Mouse (Mus musculus) limb, embryonic 13.5 days (tissue): Measurements from ENCODE around the gene Arl15. TPM values are rescaled to one million over a fixed set of nuclear protein-coding genes. Genes with fewer than 3 reads are reported as not detected.

Experiments
- ATAC-seq: fragments of 200-750 bp; cut with Nextera tagmentation; 2 replicates; pipeline ENCODE4 v1.8.0; 2017; ENCODE audit warnings: low read depth, moderate number of reproducible peaks, moderate TSS enrichment; ENCODE audit not compliant: low FRiP score
- H3K27ac ChIP-seq: fragments of 300-500 bp; sonication (generic); 2 replicates; pipeline ENCODE4 v1.5.1; 2015; ENCODE audit warnings: inconsistent platforms, mild to moderate bottlenecking, moderate library complexity
- H3K27me3 ChIP-seq: fragments of 300-500 bp; sonication (generic); 2 replicates; pipeline ENCODE4 v1.6.1; 2015; ENCODE audit warnings: mild to moderate bottlenecking, inconsistent platforms
- H3K36me3 ChIP-seq: fragments of 300-500 bp; sonication (generic); 2 replicates; pipeline ENCODE4 v1.6.1; 2015; ENCODE audit warnings: inconsistent platforms, mild to moderate bottlenecking, moderate library complexity
- H3K4me1 ChIP-seq: fragments of 300-500 bp; sonication (generic); 2 replicates; pipeline ENCODE4 v1.6.1; 2015; ENCODE audit warnings: inconsistent platforms
- H3K4me2 ChIP-seq: fragments of 300-500 bp; sonication (generic); replicated peaks from 2 replicates; pipeline ENCODE4 v1.6.1; 2015; ENCODE audit warnings: inconsistent platforms, mild to moderate bottlenecking, moderate library complexity
- H3K4me3 ChIP-seq: fragments of 300-500 bp; sonication (generic); 2 replicates; pipeline ENCODE4 v1.5.1; 2015; ENCODE audit warnings: moderate library complexity, mild to moderate bottlenecking, inconsistent platforms
- H3K9ac ChIP-seq: fragments of 300-500 bp; sonication (generic); 2 replicates; pipeline ENCODE4 v1.6.1; 2015; ENCODE audit warnings: mild to moderate bottlenecking, inconsistent platforms
- H3K9me3 ChIP-seq: fragments of 300-500 bp; sonication (generic); 2 replicates; pipeline ENCODE4 v1.6.1; 2016; ENCODE audit warnings: inconsistent platforms
- WGBS: fragments of 180-500 bp; shearing (Covaris S2); methylation state at CpG from one replicate; pipeline ENCODE4 v1.1.7; 2015; 5-methylcytosine and 5-hydroxymethylcytosine counted together
- polyA plus RNA-seq: library from polyadenylated mRNA; unstranded; fragments of >200 nt; fragmentation: Nextera tagmentation; extraction: Ambion mirVana; gene quantifications from 2 replicates; pipeline ENCODE4 v1.2.1, GENCODE M21; 2015

Arl15 gene
- polyA plus RNA-seq, 1 experiment from 2014 or later, result 14.2 TPM

- no peaks in the 10 kb centered on the region for H3K27me3 ChIP-seq
- no peak overlapping the region for H3K9ac ChIP-seq
- H3K36me3 ChIP-seq, result no peaks in the 10 kb centered on the region
- H3K4me3 ChIP-seq, result no peak overlapping the region
- no peak overlapping the region for H3K4me2 ChIP-seq
- no peak overlapping the region for H3K27ac ChIP-seq
- 79% methylated on average over 6 of the region's 6 CpGs for WGBS
- no peaks in the 10 kb centered on the region for H3K9me3 ChIP-seq
- no peak for ATAC-seq
- no peaks in the 10 kb centered on the region for H3K4me1 ChIP-seq
These were observed 109.0 kb downstream of the Arl15 start for GRCm38 (mm10) chr13:113903255-113903654.

- Histone ChIP-seq H3K9me3 (no peaks in the 10 kb centered on the region), H3K9ac (no peak overlapping the region), H3K27ac (no peak overlapping the region), H3K36me3 (peaks cover 5% of the 10 kb centered on the region), H3K4me1 (0 out of 2 replicates have a peak, but pooled peaks cover 9% of the 10 kb centered on the region), H3K27me3 (no peaks in the 10 kb centered on the region), H3K4me3 (no peak overlapping the region), H3K4me2 (no peak overlapping the region)
- WGBS, result 43% methylated on average over 11 of the region's 11 CpGs
- no peak for ATAC-seq
These were observed 117.7 kb downstream of the Arl15 start for GRCm38 (mm10) chr13:113911986-113912519.

- Histone ChIP-seq H3K9ac (no peak overlapping the region), H3K4me3 (no peak overlapping the region), H3K27ac (no peak overlapping the region), H3K4me1 (0 out of 2 replicates have a peak, but pooled peaks cover 15% of the 10 kb centered on the region), H3K9me3 (no peaks in the 10 kb centered on the region), H3K4me2 (no peak overlapping the region), H3K36me3 (peaks cover 5% of the 10 kb centered on the region), H3K27me3 (no peaks in the 10 kb centered on the region)
- 58% methylated on average over 9 of the region's 9 CpGs for WGBS
- no peak for ATAC-seq
These were observed 120.3 kb downstream of the Arl15 start for GRCm38 (mm10) chr13:113914551-113914971.

GRCm38 (mm10) chr13:113915700-113916099 lies 121.4 kb downstream of the Arl15 start:
- peaks cover 5% of the 10 kb centered on the region for H3K36me3 ChIP-seq
- no peak overlapping the region for H3K9ac ChIP-seq
- no peak for ATAC-seq
- no peak overlapping the region for H3K27ac ChIP-seq
- H3K9me3 ChIP-seq, result no peaks in the 10 kb centered on the region
- H3K4me3 ChIP-seq, result no peak overlapping the region
- 0 out of 2 replicates have a peak, but pooled peaks cover 15% of the 10 kb centered on the region for H3K4me1 ChIP-seq
- WGBS, result 90% methylated on average over 14 of the region's 14 CpGs
- no peak overlapping the region for H3K4me2 ChIP-seq
- no peaks in the 10 kb centered on the region for H3K27me3 ChIP-seq

- ATAC-seq, result no peak
- Histone ChIP-seq H3K27me3 (no peaks in the 10 kb centered on the region), H3K9me3 (no peaks in the 10 kb centered on the region), H3K4me2 (no peak overlapping the region), H3K27ac (no peak overlapping the region), H3K4me3 (no peak overlapping the region), H3K9ac (no peak overlapping the region), H3K36me3 (peaks cover 5% of the 10 kb centered on the region), H3K4me1 (0 out of 2 replicates have a peak, but pooled peaks cover 8% of the 10 kb centered on the region)
- WGBS, result 85% methylated on average over 5 of the region's 5 CpGs
These were observed 122.5 kb downstream of the Arl15 start for GRCm38 (mm10) chr13:113916761-113917160.

- Histone ChIP-seq H3K9ac (no peak overlapping the region), H3K36me3 (peaks cover 5% of the 10 kb centered on the region), H3K4me1 (0 out of 2 replicates have a peak, but pooled peaks cover 8% of the 10 kb centered on the region), H3K4me2 (no peak overlapping the region), H3K27ac (no peak overlapping the region), H3K27me3 (no peaks in the 10 kb centered on the region), H3K4me3 (no peak overlapping the region), H3K9me3 (no peaks in the 10 kb centered on the region)
- ATAC-seq, result no peak
- 92% methylated on average over 6 of the region's 6 CpGs for WGBS
These were observed 123.1 kb downstream of the Arl15 start for GRCm38 (mm10) chr13:113917376-113917775.

GRCm38 (mm10) chr13:113917868-113918411 lies 123.6 kb downstream of the Arl15 start:
- H3K27ac ChIP-seq, result no peak overlapping the region
- no peak overlapping the region for H3K4me3 ChIP-seq
- H3K27me3 ChIP-seq, result no peaks in the 10 kb centered on the region
- H3K4me2 ChIP-seq, result no peak overlapping the region
- 72% methylated on average over 15 of the region's 15 CpGs for WGBS
- no peak for ATAC-seq
- 0 out of 2 replicates have a peak, but pooled peaks cover 8% of the 10 kb centered on the region for H3K4me1 ChIP-seq
- H3K36me3 ChIP-seq, result peaks cover 5% of the 10 kb centered on the region
- H3K9me3 ChIP-seq, result no peaks in the 10 kb centered on the region
- H3K9ac ChIP-seq, result no peak overlapping the region

- Histone ChIP-seq H3K27me3 (no peaks in the 10 kb centered on the region), H3K27ac (no peak overlapping the region), H3K4me3 (no peak overlapping the region), H3K36me3 (peaks cover 5% of the 10 kb centered on the region), H3K4me2 (no peak overlapping the region), H3K4me1 (0 out of 2 replicates have a peak, but pooled peaks cover 8% of the 10 kb centered on the region), H3K9ac (no peak overlapping the region), H3K9me3 (no peaks in the 10 kb centered on the region)
- 91% methylated on average over 7 of the region's 7 CpGs for WGBS
- ATAC-seq, result no peak
These were observed 124.4 kb downstream of the Arl15 start for GRCm38 (mm10) chr13:113918668-113919067.

- Histone ChIP-seq H3K4me3 (no peak overlapping the region), H3K9ac (no peak overlapping the region), H3K27me3 (no peaks in the 10 kb centered on the region), H3K4me2 (no peak overlapping the region), H3K36me3 (no peaks in the 10 kb centered on the region), H3K27ac (no peak overlapping the region), H3K4me1 (peaks cover 11% of the 10 kb centered on the region), H3K9me3 (no peaks in the 10 kb centered on the region)
- WGBS, result 90% methylated on average over 4 of the region's 4 CpGs
- ATAC-seq, result no peak
These were observed 141.4 kb downstream of the Arl15 start for GRCm38 (mm10) chr13:113935697-113936096.

- H3K9ac ChIP-seq, result no peak overlapping the region
- H3K36me3 ChIP-seq, result no peaks in the 10 kb centered on the region
- ATAC-seq, result no peak
- no peaks in the 10 kb centered on the region for H3K27me3 ChIP-seq
- WGBS, result 88% methylated on average over 5 of the region's 5 CpGs
- no peak overlapping the region for H3K4me2 ChIP-seq
- no peak overlapping the region for H3K27ac ChIP-seq
- no peak overlapping the region for H3K4me3 ChIP-seq
- H3K4me1 ChIP-seq, result peaks cover 6% of the 10 kb centered on the region
- no peaks in the 10 kb centered on the region for H3K9me3 ChIP-seq
These were observed 142.9 kb downstream of the Arl15 start for GRCm38 (mm10) chr13:113937231-113937630.

- H3K4me3 ChIP-seq, result no peak overlapping the region
- no peaks in the 10 kb centered on the region for H3K27me3 ChIP-seq
- peaks cover 6% of the 10 kb centered on the region for H3K4me1 ChIP-seq
- 29% methylated on average over 9 of the region's 9 CpGs for WGBS
- no peak for ATAC-seq
- H3K9me3 ChIP-seq, result no peaks in the 10 kb centered on the region
- no peak overlapping the region for H3K27ac ChIP-seq
- no peak overlapping the region for H3K4me2 ChIP-seq
- no peaks in the 10 kb centered on the region for H3K36me3 ChIP-seq
- no peak overlapping the region for H3K9ac ChIP-seq
These were observed 144.3 kb downstream of the Arl15 start for GRCm38 (mm10) chr13:113938561-113938960.

GRCm38 (mm10) chr13:113939097-113939496 lies 144.8 kb downstream of the Arl15 start:
- H3K4me1 ChIP-seq, result peaks cover 6% of the 10 kb centered on the region
- WGBS, result 83% methylated on average over 10 of the region's 10 CpGs
- no peak for ATAC-seq
- no peaks in the 10 kb centered on the region for H3K9me3 ChIP-seq
- H3K4me3 ChIP-seq, result no peak overlapping the region
- H3K4me2 ChIP-seq, result no peak overlapping the region
- H3K36me3 ChIP-seq, result no peaks in the 10 kb centered on the region
- no peak overlapping the region for H3K27ac ChIP-seq
- H3K9ac ChIP-seq, result no peak overlapping the region
- no peaks in the 10 kb centered on the region for H3K27me3 ChIP-seq

GRCm38 (mm10) chr13:113939681-113940080 lies 145.4 kb downstream of the Arl15 start:
- Histone ChIP-seq H3K27me3 (no peaks in the 10 kb centered on the region), H3K4me3 (no peak overlapping the region), H3K4me2 (no peak overlapping the region), H3K27ac (no peak overlapping the region), H3K4me1 (peaks cover 6% of the 10 kb centered on the region), H3K9me3 (no peaks in the 10 kb centered on the region), H3K9ac (no peak overlapping the region), H3K36me3 (no peaks in the 10 kb centered on the region)
- ATAC-seq, result no peak
- WGBS, result 54% methylated on average over 3 of the region's 3 CpGs
